In the genomic region with DNA sequence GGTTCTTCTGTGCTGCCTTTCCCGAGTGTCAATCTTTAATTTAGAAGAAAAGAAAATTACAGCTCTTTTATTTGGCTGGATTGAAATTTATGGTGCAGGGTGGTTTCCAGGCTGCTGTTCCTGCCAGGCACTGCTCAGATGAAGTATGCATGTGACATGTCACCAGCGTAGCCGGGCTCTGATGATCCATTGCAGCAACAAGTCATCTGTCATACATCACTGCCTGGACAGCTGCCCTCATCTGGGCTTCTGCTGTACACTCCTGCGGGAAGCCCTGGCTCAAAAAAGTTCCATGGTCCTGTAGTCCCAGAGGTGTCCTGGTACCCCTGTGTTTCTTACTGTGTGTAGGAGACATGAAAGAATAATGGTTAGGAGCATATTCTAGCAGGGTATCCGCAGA, we compare ENCODE assay signal across 21 mouse cellular contexts.
DNase-seq lines count a peak whose midpoint lies in the region; TF ChIP-seq lines count a peak whose summit lies in the region.
"Had no signal": no experiment of that assay in that cellular context is flagged by ENCODE, and none has a peak within 500 bp of the region (broad histone marks: within the 10 kb centered on the region; RNA-seq: fewer than 3 reads in every experiment).

No protein-coding gene starts in this region.

- H3K79me2 ChIP-seq in heart, adult 2 months (replicated peaks; ENCODE audit: control insufficient read depth, insufficient read depth, low read length), result no peaks in the 10 kb centered on the region

- no peak for TF ChIP-seq EP300 in heart, adult 2 months (IDR thresholded peaks at IDR 0.05; ENCODE audit: insufficient read depth, low read depth, low read length)

- TF ChIP-seq POLR2A in heart, adult 2 months (IDR thresholded peaks at IDR 0.05; ENCODE audit: insufficient read depth, low read depth, low read length), result no peak

- peak; percentile 14 to 18 for DNase-seq in heart, adult 2 months
- DNase-seq in heart, embryonic 10.5 days (ENCODE audit: low spot score), result no peak
- DNase-seq in kidney, postnatal 4 days, result peak; percentile 3 to 7
- DNase-seq in kidney, postnatal 14 days, result no peak
- DNase-seq in adrenal gland, postnatal 25 days, result peak; percentile 13
- DNase-seq in thymus, postnatal 25 days, result no peak
- DNase-seq in testis, postnatal 14 days (ENCODE audit: low spot score), result no peak
- DNase-seq: cerebellum, adult 11-12 months; cerebellum, postnatal 10 days; forebrain, postnatal 0 days; gastrocnemius, postnatal 25 days; kidney, adult 18-20 months; liver; lung, postnatal 4 days; thymus, adult 2 months had no signal

- 34% methylated on average over 5 of the region's 5 CpGs for WGBS in heart, adult 2 months
- WGBS in heart, embryonic 10.5 days, result 47% methylated on average over 5 of the region's 5 CpGs

- no peaks in the 10 kb centered on the region for H3K36me3 ChIP-seq in heart, adult 2 months (ENCODE audit: control insufficient read depth, insufficient read depth, low read length)
- no peaks in the 10 kb centered on the region for H3K36me3 ChIP-seq in heart, embryonic 10.5 days
- H3K36me3 ChIP-seq: limb, embryonic 10.5 days; liver, embryonic 15.5 days; lung, embryonic 15.5 days; midbrain, embryonic 10.5 days had no signal

- intact Hi-C loops in heart, adult 2 months (cut with DNase I), result no loop called here

- H3K4me1 ChIP-seq in heart, adult 2 months (ENCODE audit: control insufficient read depth, insufficient read depth, low read length), result no peaks in the 10 kb centered on the region
- peaks cover 16% of the 10 kb centered on the region for H3K4me1 ChIP-seq in heart, embryonic 10.5 days
- H3K4me1 ChIP-seq: liver, embryonic 15.5 days; lung, embryonic 15.5 days had no signal

- no peak overlapping the region for H3K4me3 ChIP-seq in heart, adult 2 months
- no peak overlapping the region for H3K4me3 ChIP-seq in heart, embryonic 10.5 days
- H3K4me3 ChIP-seq: left cerebral cortex, adult 2 months; limb, embryonic 10.5 days; liver, embryonic 15.5 days; lung, embryonic 15.5 days; midbrain, embryonic 10.5 days had no signal

- no peaks in the 10 kb centered on the region for H3K27me3 ChIP-seq in heart, adult 2 months (ENCODE audit: control insufficient read depth, insufficient read depth, low read length)
- no peaks in the 10 kb centered on the region for H3K27me3 ChIP-seq in heart, embryonic 10.5 days (ENCODE audit: insufficient read depth, poor library complexity, severe bottlenecking)
- H3K27me3 ChIP-seq: liver, embryonic 15.5 days; lung, embryonic 15.5 days had no signal

- H3K9ac ChIP-seq in heart, adult 2 months (ENCODE audit: low read depth, low read length), result no peak overlapping the region
- H3K9ac ChIP-seq: forebrain, postnatal 0 days; hindbrain, embryonic 14.5 days; liver, embryonic 15.5 days; lung, embryonic 15.5 days had no signal

- no peak for TF ChIP-seq CTCF in heart, adult 2 months (IDR thresholded peaks at IDR 0.05)

- H3K27ac ChIP-seq in heart, adult 2 months, result no peak overlapping the region
- H3K27ac ChIP-seq in heart, embryonic 10.5 days, result no peak overlapping the region
- H3K27ac ChIP-seq: hindbrain, embryonic 14.5 days; left cerebral cortex, adult 2 months; limb, embryonic 10.5 days; liver, embryonic 15.5 days; lung, embryonic 15.5 days; midbrain, embryonic 10.5 days had no signal

- no peaks in the 10 kb centered on the region for H3K9me3 ChIP-seq in heart, embryonic 10.5 days
- H3K9me3 ChIP-seq: limb, embryonic 10.5 days; liver, embryonic 15.5 days; lung, embryonic 15.5 days; midbrain, embryonic 10.5 days had no signal

Comparison
In these comparisons a context has a peak if more than half of its experiments do, and no peak if none do; other contexts are left out.
1. DNase-seq: peak in heart, adult 2 months (2 of 2), kidney, postnatal 4 days (2 of 2) and adrenal gland, postnatal 25 days (single experiment); none in heart, embryonic 10.5 days (single experiment), kidney, postnatal 14 days (single experiment), thymus, postnatal 25 days (single experiment) and testis, postnatal 14 days (single experiment).